Mouse (Mus musculus) hindbrain, embryonic 13.5 days (tissue): ENCODE measurements around the gene Ampd2. TPM values are rescaled to one million over a fixed set of nuclear protein-coding genes. Genes with fewer than 3 reads are reported as not detected.

Experiments used
- ATAC-seq: fragments of 200-750 bp; cut with Nextera tagmentation; 2 replicates; pipeline ENCODE4 v1.8.0; 2017; ENCODE audit warnings: moderate TSS enrichment; ENCODE audit not compliant: low FRiP score
- H3K27ac ChIP-seq: fragments of 300-500 bp; sonication (generic); 2 replicates; pipeline ENCODE4 v1.5.1; 2015; ENCODE audit warnings: inconsistent platforms, mild to moderate bottlenecking, moderate library complexity
- H3K27me3 ChIP-seq: fragments of 300-500 bp; sonication (generic); 2 replicates; pipeline ENCODE4 v1.6.1; 2015; ENCODE audit warnings: mild to moderate bottlenecking, inconsistent platforms
- H3K36me3 ChIP-seq: fragments of 300-500 bp; sonication (generic); 2 replicates; pipeline ENCODE4 v1.6.1; 2015; ENCODE audit warnings: mild to moderate bottlenecking, inconsistent platforms
- H3K4me1 ChIP-seq: fragments of 300-500 bp; sonication (generic); replicated peaks from 2 replicates; pipeline ENCODE4 v1.6.1; 2015; ENCODE audit warnings: inconsistent platforms
- H3K4me2 ChIP-seq: fragments of 300-500 bp; sonication (generic); 2 replicates; pipeline ENCODE4 v1.6.1; 2015; ENCODE audit warnings: inconsistent platforms, mild to moderate bottlenecking, moderate library complexity
- H3K4me3 ChIP-seq: fragments of 300-500 bp; sonication (generic); 2 replicates; pipeline ENCODE4 v1.5.1; 2015; ENCODE audit warnings: mild to moderate bottlenecking, inconsistent platforms
- H3K9ac ChIP-seq: fragments of 300-500 bp; sonication (generic); 2 replicates; pipeline ENCODE4 v1.6.1; 2015; ENCODE audit warnings: mild to moderate bottlenecking, inconsistent platforms
- H3K9me3 ChIP-seq: fragments of 300-500 bp; sonication (generic); 2 replicates; pipeline ENCODE4 v1.6.1; 2016; ENCODE audit warnings: inconsistent platforms
- WGBS: fragments of 180-500 bp; shearing (Covaris S2); methylation state at CpG from one replicate; pipeline ENCODE4 v1.1.7; 2015; 5-methylcytosine and 5-hydroxymethylcytosine counted together
- polyA plus RNA-seq: library from polyadenylated mRNA; unstranded; fragments of >200 nt; fragmentation: Nextera tagmentation; extraction: Ambion mirVana; gene quantifications from 2 replicates; pipeline ENCODE4 v1.2.1, GENCODE M21; 2015

The Ampd2 gene
- polyA plus RNA-seq, 1 experiment from 2014 or later: 50.9 TPM

GRCm38 (mm10) chr3:108093306-108093705 lies 6.9 kb upstream of the Ampd2 start:
- 74% methylated on average over 6 of the region's 6 CpGs for WGBS
- no peaks in the 10 kb centered on the region for H3K9me3 ChIP-seq
- H3K9ac ChIP-seq: no peak overlapping the region
- H3K27ac ChIP-seq: no peak overlapping the region
- H3K27me3 ChIP-seq: no peaks in the 10 kb centered on the region
- ATAC-seq: no peak
- H3K4me3 ChIP-seq: no peak overlapping the region
- no peaks in the 10 kb centered on the region for H3K36me3 ChIP-seq
- peaks cover 4% of the 10 kb centered on the region; the same call in 1 of the 2 replicates for H3K4me1 ChIP-seq
- no peak overlapping the region for H3K4me2 ChIP-seq

GRCm38 (mm10) chr3:108092536-108093115 lies 6.2 kb upstream of the Ampd2 start, which contains the start of gene Gnat2:
Gnat2 (plus strand) TSS chr3:108092789.
- 88% methylated on average over 15 of the region's 15 CpGs for WGBS
- Histone ChIP-seq H3K4me3 (no peak within 1 kb of the TSS), H3K36me3 (no peaks in the 10 kb centered on the region), H3K9ac (no peak within 1 kb of the TSS), H3K27me3 (no peaks in the 10 kb centered on the region), H3K4me1 (peaks cover 4% of the 10 kb centered on the region; the same call in 1 of the 2 replicates), H3K4me2 (no peak within 1 kb of the TSS), H3K27ac (no peak within 1 kb of the TSS), H3K9me3 (no peaks in the 10 kb centered on the region)
- ATAC-seq: no peak

GRCm38 (mm10) chr3:108092030-108092429 lies 5.6 kb upstream of the Ampd2 start:
- H3K4me2 ChIP-seq: no peak overlapping the region
- H3K9ac ChIP-seq: no peak overlapping the region
- no peaks in the 10 kb centered on the region; the same call in 1 of the 2 replicates for H3K27me3 ChIP-seq
- H3K27ac ChIP-seq: no peak overlapping the region
- no peak overlapping the region for H3K4me3 ChIP-seq
- no peaks in the 10 kb centered on the region for H3K36me3 ChIP-seq
- H3K4me1 ChIP-seq: peaks cover 4% of the 10 kb centered on the region; the same call in 1 of the 2 replicates
- no peak for ATAC-seq
- WGBS: 77% methylated on average over 6 of the region's 6 CpGs
- no peaks in the 10 kb centered on the region for H3K9me3 ChIP-seq

GRCm38 (mm10) chr3:108090561-108090960 lies 4.1 kb upstream of the Ampd2 start:
- no peak overlapping the region for H3K4me3 ChIP-seq
- no peak overlapping the region for H3K27ac ChIP-seq
- no peaks in the 10 kb centered on the region for H3K9me3 ChIP-seq
- H3K36me3 ChIP-seq: no peaks in the 10 kb centered on the region
- WGBS: 74% methylated on average over 2 of the region's 2 CpGs
- no peaks in the 10 kb centered on the region; the same call in 1 of the 2 replicates for H3K27me3 ChIP-seq
- ATAC-seq: no peak
- no peak overlapping the region for H3K9ac ChIP-seq
- H3K4me1 ChIP-seq: peaks cover 18% of the 10 kb centered on the region
- no peak overlapping the region for H3K4me2 ChIP-seq

DNA sequence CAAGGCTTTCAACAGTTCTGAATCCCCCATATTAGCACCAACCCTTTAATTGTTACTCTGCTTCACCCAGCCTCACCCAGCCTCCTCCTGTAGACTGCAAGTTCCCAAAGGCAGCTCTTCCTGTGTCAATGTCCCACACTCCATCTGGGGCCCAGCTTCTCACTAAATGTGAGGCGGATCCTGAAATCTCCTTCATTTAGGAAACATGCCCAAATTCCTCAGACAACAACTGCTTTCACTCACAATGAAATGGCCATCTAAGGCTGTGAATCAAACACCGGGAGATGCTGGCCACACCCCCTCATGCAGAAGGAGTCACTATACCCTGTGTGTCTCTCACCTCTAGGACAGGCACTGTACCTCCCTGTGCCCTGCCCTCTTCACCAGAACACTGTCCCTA lies 3.5 kb upstream of the Ampd2 start:
- Histone ChIP-seq H3K27me3 (no peaks in the 10 kb centered on the region; the same call in 1 of the 2 replicates), H3K4me2 (no peak overlapping the region), H3K9me3 (no peaks in the 10 kb centered on the region), H3K9ac (no peak overlapping the region), H3K4me3 (no peak overlapping the region), H3K27ac (no peak overlapping the region), H3K4me1 (peaks cover 24% of the 10 kb centered on the region), H3K36me3 (no peaks in the 10 kb centered on the region)
- ATAC-seq: no peak
- WGBS: 34% methylated on average over 2 of the region's 2 CpGs

DNA sequence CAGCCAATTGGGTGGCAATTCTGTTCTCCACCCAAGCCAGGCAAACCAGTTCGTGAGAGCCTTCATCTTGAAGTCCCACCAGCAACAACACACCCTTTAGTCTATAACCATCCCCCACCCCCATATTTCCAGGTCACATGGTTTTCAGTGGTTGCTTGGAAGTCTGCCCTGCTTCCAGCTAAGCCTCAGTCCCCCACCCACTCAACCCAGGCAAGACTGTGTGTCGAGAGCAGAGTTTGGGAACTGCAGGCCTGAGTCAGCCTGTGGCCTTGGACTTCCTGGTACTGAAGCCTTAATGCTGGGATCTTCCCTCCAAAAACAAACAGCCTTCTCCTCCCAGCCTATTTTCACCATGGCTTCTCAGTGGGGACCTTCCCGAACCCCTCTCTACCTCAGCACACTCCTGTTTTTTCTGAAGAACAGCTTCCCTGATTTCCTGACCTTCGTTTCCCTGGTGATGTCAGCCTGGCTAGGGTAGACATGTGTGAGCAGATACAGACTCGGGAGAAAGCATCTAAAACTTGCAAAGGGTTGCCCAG lies 2.5 kb upstream of the Ampd2 start:
- Histone ChIP-seq H3K4me3 (no peak overlapping the region), H3K4me2 (no peak overlapping the region), H3K4me1 (peaks cover 35% of the 10 kb centered on the region), H3K36me3 (no peaks in the 10 kb centered on the region), H3K9me3 (no peaks in the 10 kb centered on the region), H3K27ac (no peak overlapping the region), H3K9ac (no peak overlapping the region), H3K27me3 (no peaks in the 10 kb centered on the region; the same call in 1 of the 2 replicates)
- no peak for ATAC-seq
- 38% methylated on average over 5 of the region's 5 CpGs for WGBS

DNA sequence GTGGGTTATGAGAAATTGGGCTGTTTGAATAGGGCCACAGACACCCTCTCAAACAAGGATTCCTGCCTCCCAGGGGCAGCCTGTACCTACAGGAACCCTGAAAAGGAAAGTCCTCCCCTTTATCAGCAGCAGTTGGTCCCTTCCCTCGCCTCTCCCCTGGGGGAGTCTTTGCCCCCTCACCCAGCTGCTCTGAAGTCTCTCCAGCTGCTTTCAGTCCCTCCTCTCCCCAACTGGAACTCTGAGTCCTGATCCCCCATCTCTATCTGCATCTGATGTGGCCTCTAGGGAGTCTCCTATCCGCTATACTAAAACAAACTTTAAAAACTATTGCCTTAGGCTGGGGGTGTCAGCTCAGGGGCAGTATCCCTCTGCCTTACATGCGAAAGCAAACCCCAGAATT lies 878 bp upstream of the Ampd2 start:
- 88% methylated on average over 3 of the region's 3 CpGs for WGBS
- peaks cover 49% of the 10 kb centered on the region for H3K4me1 ChIP-seq

GRCm38 (mm10) chr3:108085721-108086469 lies 556 bp downstream of the Ampd2 start:
- peak; percentile 57 for ATAC-seq
- H3K4me1 ChIP-seq: peaks cover 58% of the 10 kb centered on the region
- peak overlapping the region; percentile 87 for H3K9ac ChIP-seq
- H3K4me2 ChIP-seq: peak overlapping the region; percentile 99
- H3K36me3 ChIP-seq: peaks cover under 1% of the 10 kb centered on the region
- no peaks in the 10 kb centered on the region for H3K9me3 ChIP-seq
- H3K4me3 ChIP-seq: peak overlapping the region; percentile 67
- H3K27me3 ChIP-seq: no peaks in the 10 kb centered on the region; the same call in 1 of the 2 replicates
- WGBS: 1% methylated on average over 30 of the region's 31 CpGs
- peak overlapping the region; percentile 87 for H3K27ac ChIP-seq

More for the DNA sequence above, 878 bp upstream of the Ampd2 start:
- H3K9ac ChIP-seq: no peak overlapping the region
- no peaks in the 10 kb centered on the region for H3K36me3 ChIP-seq
- no peak for ATAC-seq
- H3K27me3 ChIP-seq: no peaks in the 10 kb centered on the region; the same call in 1 of the 2 replicates
- no peaks in the 10 kb centered on the region for H3K9me3 ChIP-seq
- no peak overlapping the region for H3K27ac ChIP-seq
- no peak overlapping the region for H3K4me3 ChIP-seq
- H3K4me2 ChIP-seq: no peak overlapping the region

- H3K27me3 ChIP-seq: no peaks in the 10 kb centered on the region; the same call in 1 of the 2 replicates
- peak overlapping the region; percentile 67 for H3K4me3 ChIP-seq
- 0% methylated on average over 14 of the region's 14 CpGs for WGBS
- H3K9me3 ChIP-seq: no peaks in the 10 kb centered on the region
- H3K36me3 ChIP-seq: peaks cover 6% of the 10 kb centered on the region
- peak; percentile 87 for ATAC-seq
- peak overlapping the region; percentile 87 for H3K9ac ChIP-seq
- peak overlapping the region; percentile 87 for H3K27ac ChIP-seq
- peak overlapping the region; percentile 99 for H3K4me2 ChIP-seq
- H3K4me1 ChIP-seq: peaks cover 58% of the 10 kb centered on the region
Measured at GRCm38 (mm10) chr3:108085281-108085720, 1.1 kb downstream of the Ampd2 start.

DNA sequence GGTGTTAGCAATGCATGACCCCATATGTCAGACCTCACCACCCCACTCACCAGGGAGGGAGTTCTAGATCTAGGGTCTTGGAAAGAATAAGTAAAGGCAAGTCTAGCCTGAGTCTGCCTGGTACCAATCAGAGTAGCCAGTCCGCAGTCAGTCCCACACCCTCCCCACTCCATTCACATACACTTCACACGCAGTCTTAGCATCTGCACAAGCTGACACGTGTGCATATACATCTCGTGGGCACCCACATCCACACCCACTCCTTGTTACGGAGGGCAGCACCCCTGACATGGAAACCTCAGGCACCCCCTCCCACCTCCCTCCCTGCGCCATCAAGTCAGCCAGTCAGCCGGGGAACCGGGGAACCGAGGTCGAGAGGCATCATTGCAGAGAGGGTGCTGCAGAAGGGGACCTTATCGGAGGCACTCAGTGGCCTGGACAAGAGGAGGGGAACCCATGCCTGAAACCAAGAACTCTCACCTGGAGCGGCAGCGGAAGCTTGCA lies 1.6 kb downstream of the Ampd2 start:
- Histone ChIP-seq H3K4me1 (peaks cover 58% of the 10 kb centered on the region), H3K27ac (peak overlapping the region; percentile 87), H3K36me3 (peaks cover 11% of the 10 kb centered on the region), H3K9me3 (no peaks in the 10 kb centered on the region), H3K9ac (peak overlapping the region; percentile 87), H3K4me2 (peak overlapping the region; percentile 99), H3K27me3 (no peaks in the 10 kb centered on the region; the same call in 1 of the 2 replicates), H3K4me3 (peak overlapping the region; percentile 67)
- WGBS: 12% methylated on average over 13 of the region's 13 CpGs
- peak; percentile 45 for ATAC-seq

DNA sequence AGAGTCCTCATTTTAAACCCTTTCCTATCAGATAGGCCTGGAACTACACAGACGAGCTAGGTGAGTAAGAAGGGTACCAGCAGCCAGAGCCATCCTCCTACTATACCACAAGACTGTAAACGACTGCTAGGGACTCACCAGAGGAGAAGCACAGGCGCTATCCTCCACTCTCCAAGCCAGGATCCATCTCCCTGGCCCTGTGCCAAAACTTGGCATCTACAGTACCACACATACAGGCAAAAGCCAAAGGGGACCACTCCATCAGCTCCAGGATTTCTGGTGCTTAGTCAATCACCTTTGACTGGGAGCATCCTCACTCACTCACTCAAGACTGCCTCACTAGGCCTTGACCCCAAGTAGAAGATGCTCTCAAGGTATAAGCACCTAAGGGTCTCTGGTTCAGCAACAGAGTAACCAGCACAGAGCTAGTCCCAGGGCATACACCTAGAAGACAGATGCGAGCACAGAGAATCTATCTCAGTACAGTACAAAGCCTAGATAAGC lies 2.5 kb downstream of the Ampd2 start:
- H3K9me3 ChIP-seq: no peaks in the 10 kb centered on the region
- no peak overlapping the region for H3K27ac ChIP-seq
- H3K4me3 ChIP-seq: peak overlapping the region; percentile 67
- H3K36me3 ChIP-seq: peaks cover 20% of the 10 kb centered on the region
- peak overlapping the region; percentile 99 for H3K4me2 ChIP-seq
- no peak for ATAC-seq
- 78% methylated on average over 4 of the region's 4 CpGs for WGBS
- peaks cover 57% of the 10 kb centered on the region for H3K4me1 ChIP-seq
- no peaks in the 10 kb centered on the region; the same call in 1 of the 2 replicates for H3K27me3 ChIP-seq
- peak overlapping the region; percentile 87; the same call in 1 of the 2 replicates for H3K9ac ChIP-seq

DNA sequence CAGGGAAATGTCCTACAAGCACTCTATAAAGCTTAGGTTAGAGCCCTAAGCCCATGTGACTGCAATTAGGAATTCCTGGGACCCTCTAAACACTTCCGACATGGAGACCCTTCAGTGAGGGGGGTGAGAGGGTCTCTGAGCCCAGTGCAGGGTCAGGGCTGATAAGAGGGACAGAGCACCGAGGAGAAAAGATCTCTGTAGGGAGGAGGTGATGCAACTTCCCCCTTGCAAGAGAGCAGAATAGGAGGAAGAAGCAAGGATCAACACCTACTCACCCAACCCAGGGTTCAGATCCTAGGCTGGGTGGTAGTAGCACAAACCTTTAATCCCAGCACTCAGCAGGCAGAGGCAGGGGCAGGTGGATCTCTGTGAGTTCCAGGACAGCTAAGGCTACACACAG lies 3.3 kb downstream of the Ampd2 start:
- H3K9ac ChIP-seq: peak overlapping the region; percentile 21; the same call in 1 of the 2 replicates
- H3K9me3 ChIP-seq: no peaks in the 10 kb centered on the region
- H3K4me2 ChIP-seq: no peak overlapping the region
- H3K27ac ChIP-seq: no peak overlapping the region
- WGBS: 71% methylated on average over 2 of the region's 2 CpGs
- peaks cover 27% of the 10 kb centered on the region for H3K36me3 ChIP-seq
- ATAC-seq: no peak
- no peaks in the 10 kb centered on the region; the same call in 1 of the 2 replicates for H3K27me3 ChIP-seq
- peaks cover 53% of the 10 kb centered on the region for H3K4me1 ChIP-seq
- no peak overlapping the region for H3K4me3 ChIP-seq
